Mouse (Mus musculus) lung, adult 2 months (tissue): ENCODE data around the gene Cd8a. TPM values are rescaled to one million over a fixed set of nuclear protein-coding genes. Genes with fewer than 3 reads are reported as not detected.

Source experiments
- DNase-seq: peaks from one replicate; pipeline ENCODE4 v3.0.0; 2022
- H3K4me1 ChIP-seq: fragments of 200-500 bp; 2 replicates; pipeline ENCODE4 v1.6.1; 2011; ENCODE audit warnings: low read length; ENCODE audit not compliant: control insufficient read depth, insufficient read depth
- H3K4me3 ChIP-seq: fragments of 200-500 bp; replicated peaks from 2 replicates; pipeline ENCODE3; 2011; ENCODE audit warnings: low read depth, mild to moderate bottlenecking, control low read depth, low read length; ENCODE audit errors: extremely low read depth
- CTCF ChIP-seq: fragments of 200-500 bp; IDR thresholded peaks from 2 replicates; pipeline ENCODE4 v1.5.1; 2011; ENCODE audit warnings: mild to moderate bottlenecking, low read length, control low read depth; ENCODE audit not compliant: insufficient read depth
- POLR2A ChIP-seq: fragments of 200-500 bp; IDR thresholded peaks from 2 replicates; pipeline ENCODE4 v1.6.1; 2011; ENCODE audit warnings: low read depth, mild to moderate bottlenecking, control low read depth, low read length, borderline replicate concordance; ENCODE audit errors: extremely low read depth
- WGBS: fragments of 180-500 bp; shearing (Covaris S2); methylation state at CpG from one replicate; pipeline ENCODE4 v1.1.7; 2018; 5-methylcytosine and 5-hydroxymethylcytosine counted together
- polyA plus RNA-seq: library from polyadenylated mRNA; depleted of rRNA; stranded (reverse); fragments of >200 nt; gene quantifications from 2 replicates; pipeline ENCODE4 v1.2.3, GENCODE M21; 2012

Cd8a gene
- polyA plus RNA-seq, 1 experiment, result 2.4 TPM

- no peak for DNase-seq
- TF ChIP-seq POLR2A, result no peak
- no peak for TF ChIP-seq CTCF
- 72% methylated on average over 10 of the region's 10 CpGs for WGBS
Measured at GRCm38 (mm10) chr6:71361156-71361670, 12.0 kb upstream of the Cd8a start.

GRCm38 (mm10) chr6:71363995-71364394 is 9.2 kb upstream of the Cd8a start:
- no peak overlapping the region for H3K4me3 ChIP-seq
- WGBS, result 76% methylated on average over 2 of the region's 2 CpGs
- TF ChIP-seq CTCF, result no peak
- no peak for TF ChIP-seq POLR2A
- no peaks in the 10 kb centered on the region for H3K4me1 ChIP-seq
- DNase-seq, result no peak

More at GRCm38 (mm10) chr6:71361156-71361670, 12.0 kb upstream of the Cd8a start:
- H3K4me3 ChIP-seq, result no peak overlapping the region
- H3K4me1 ChIP-seq, result no peaks in the 10 kb centered on the region

GRCm38 (mm10) chr6:71369416-71369815 is 3.8 kb upstream of the Cd8a start:
- no peak for DNase-seq
- 91% methylated on average over 6 of the region's 6 CpGs for WGBS
- no peaks in the 10 kb centered on the region for H3K4me1 ChIP-seq

GRCm38 (mm10) chr6:71371085-71371605 is 2.1 kb upstream of the Cd8a start:
- Histone ChIP-seq H3K4me1 (no peaks in the 10 kb centered on the region), H3K4me3 (no peak overlapping the region)
- 82% methylated on average over 5 of the region's 5 CpGs for WGBS
- no peak for DNase-seq
- TF ChIP-seq CTCF (no peak), POLR2A (no peak)

More at GRCm38 (mm10) chr6:71369416-71369815, 3.8 kb upstream of the Cd8a start:
- no peak for TF ChIP-seq CTCF
- TF ChIP-seq POLR2A, result no peak
- H3K4me3 ChIP-seq, result no peak overlapping the region

GRCm38 (mm10) chr6:71372041-71372720 is 1.0 kb upstream of the Cd8a start:
- no peaks in the 10 kb centered on the region for H3K4me1 ChIP-seq
- 80% methylated on average over 5 of the region's 5 CpGs for WGBS
- H3K4me3 ChIP-seq, result no peak overlapping the region
- TF ChIP-seq POLR2A (no peak), CTCF (no peak)
- DNase-seq, result no peak

GRCm38 (mm10) chr6:71374311-71374829 is 1.1 kb downstream of the Cd8a start:
- Histone ChIP-seq H3K4me3 (no peak overlapping the region), H3K4me1 (no peaks in the 10 kb centered on the region)
- TF ChIP-seq CTCF (no peak), POLR2A (no peak)
- WGBS, result 87% methylated on average over 19 of the region's 19 CpGs
- DNase-seq, result no peak

GRCm38 (mm10) chr6:71374921-71375320 is 1.7 kb downstream of the Cd8a start:
- Histone ChIP-seq H3K4me3 (no peak overlapping the region), H3K4me1 (no peaks in the 10 kb centered on the region)
- no peak for DNase-seq
- TF ChIP-seq CTCF (no peak), POLR2A (no peak)
- WGBS, result 62% methylated on average over 2 of the region's 2 CpGs

GRCm38 (mm10) chr6:71376711-71377110 is 3.5 kb downstream of the Cd8a start:
- no peak overlapping the region for H3K4me3 ChIP-seq
- TF ChIP-seq POLR2A, result no peak
- no peak for TF ChIP-seq CTCF
- 93% methylated on average over 13 of the region's 13 CpGs for WGBS
- no peaks in the 10 kb centered on the region for H3K4me1 ChIP-seq
- no peak for DNase-seq

- no peak for TF ChIP-seq CTCF
- TF ChIP-seq POLR2A, result no peak
- WGBS, result 82% methylated on average over 5 of the region's 5 CpGs
Measured at GRCm38 (mm10) chr6:71381654-71382053, 8.4 kb downstream of the Cd8a start.

More at GRCm38 (mm10) chr6:71381654-71382053, 8.4 kb downstream of the Cd8a start:
- H3K4me3 ChIP-seq, result no peak overlapping the region
- no peaks in the 10 kb centered on the region for H3K4me1 ChIP-seq
- DNase-seq, result no peak
